In genomic region chr1:74205881-74206280, GRCm38 (mm10) we compare ENCODE assay signal across 10 mouse cellular contexts. TPM values are rescaled to one million over a fixed set of nuclear protein-coding genes. Genes with fewer than 3 reads are reported as not detected.
DNase-seq lines count a peak whose midpoint lies in the region; ATAC-seq and TF ChIP-seq lines count a peak whose summit lies in the region.
"Had no signal": no experiment of that assay in that cellular context is flagged by ENCODE, and none has a peak within 500 bp of the region (broad histone marks: within the 10 kb centered on the region; RNA-seq: fewer than 3 reads in every experiment).

No protein-coding gene starts in this region.

- H3K4me2 ChIP-seq in hindbrain, postnatal 0 days (ENCODE audit: low read depth, low read length): no peak overlapping the region
- H3K4me2 ChIP-seq: heart, embryonic 15.5 days; neural tube, embryonic 12.5 days had no signal

- H3K36me3 ChIP-seq in liver, adult 2 months (ENCODE audit: control insufficient read depth, insufficient read depth, low read length): no peaks in the 10 kb centered on the region
- H3K36me3 ChIP-seq in hindbrain, postnatal 0 days (ENCODE audit: insufficient read depth, low read length): no peaks in the 10 kb centered on the region
- H3K36me3 ChIP-seq: heart, embryonic 15.5 days; neural tube, embryonic 12.5 days had no signal

- no peaks in the 10 kb centered on the region for H3K79me2 ChIP-seq in liver, adult 2 months (ENCODE audit: control insufficient read depth, insufficient read depth, low read length)

- H3K4me3 ChIP-seq in liver, adult 2 months (ENCODE audit: insufficient read depth, low read depth, low read length): no peak overlapping the region
- no peak overlapping the region for H3K4me3 ChIP-seq in hindbrain, postnatal 0 days (ENCODE audit: low read length)
- H3K4me3 ChIP-seq: heart, embryonic 15.5 days; neural tube, embryonic 12.5 days had no signal

- peak; percentile 58 for DNase-seq in adrenal gland, postnatal 14 days
- no peak for DNase-seq in adrenal gland, adult 8-10 months
- DNase-seq in liver, adult 2 months (ENCODE audit: extremely low read depth, low read depth, low spot score): peak; percentile 52
- no peak for DNase-seq in liver
- DNase-seq in c-Kit-positive CD71-positive TER-119-positive erythroid progenitor cells, embryonic 14.5 days (ENCODE audit: low spot score): peak; percentile 53
- DNase-seq in hindbrain, postnatal 0 days (ENCODE audit: low spot score): peak; percentile 58
- peak; percentile 61 for DNase-seq in mesoderm, embryonic 11.5 days (ENCODE audit: low read depth, low spot score)
- DNase-seq in layer of hippocampus, adult 9-11 months: no peak

- ATAC-seq in hindbrain, postnatal 0 days: no peak

- H3K4me1 ChIP-seq in liver, adult 2 months (ENCODE audit: control insufficient read depth, insufficient read depth, low read length): no peaks in the 10 kb centered on the region
- H3K4me1 ChIP-seq in hindbrain, postnatal 0 days (ENCODE audit: insufficient read depth, low read length): no peaks in the 10 kb centered on the region
- H3K4me1 ChIP-seq: heart, embryonic 15.5 days; neural tube, embryonic 12.5 days had no signal

- H3K27me3 ChIP-seq in liver, adult 2 months (ENCODE audit: control insufficient read depth, insufficient read depth, low read length): no peaks in the 10 kb centered on the region
- no peaks in the 10 kb centered on the region for H3K27me3 ChIP-seq in hindbrain, postnatal 0 days (ENCODE audit: insufficient read depth, low read length)
- H3K27me3 ChIP-seq: heart, embryonic 15.5 days; neural tube, embryonic 12.5 days had no signal

- H3K27ac ChIP-seq in liver, adult 2 months (replicated peaks; ENCODE audit: insufficient read depth, low read depth, low read length): no peak overlapping the region
- H3K27ac ChIP-seq in hindbrain, postnatal 0 days: no peak overlapping the region
- H3K27ac ChIP-seq: heart, embryonic 15.5 days; neural tube, embryonic 12.5 days had no signal

- WGBS in liver, adult 2 months: 39% methylated on average over 7 of the region's 7 CpGs
- WGBS in hindbrain, postnatal 0 days: 68% methylated on average over 7 of the region's 7 CpGs

- no peak for TF ChIP-seq POLR2A in liver, adult 2 months (IDR thresholded peaks at IDR 0.05; ENCODE audit: extremely low read depth, insufficient read depth, low read length)

- H3K9ac ChIP-seq in liver, adult 2 months (ENCODE audit: low read depth, low read length): no peak overlapping the region
- no peak overlapping the region for H3K9ac ChIP-seq in hindbrain, postnatal 0 days (replicated peaks; ENCODE audit: low read length)
- H3K9ac ChIP-seq: heart, embryonic 15.5 days; neural tube, embryonic 12.5 days had no signal

- H3K9me3 ChIP-seq in hindbrain, postnatal 0 days (ENCODE audit: low read length): no peaks in the 10 kb centered on the region
- H3K9me3 ChIP-seq: heart, embryonic 15.5 days; neural tube, embryonic 12.5 days had no signal

- TF ChIP-seq CTCF in liver, adult 2 months (IDR thresholded peaks at IDR 0.05; ENCODE audit: low read depth, low read length): peak; percentile 48
- TF ChIP-seq CTCF in hindbrain, postnatal 0 days (IDR thresholded peaks at IDR 0.05; ENCODE audit: low read depth): peak; percentile 83

RNA-seq across cellular contexts. Expression of gene Cxcr1, which starts 11.4 kb away (rescaled TPM):
- not detected in 2 replicates for total RNA-seq in adrenal gland, postnatal 14 days (2021)
- total RNA-seq in adrenal gland, adult 8-10 months (2022): under 1 TPM in 1 of 4 experiments, not detected in 3; 0.27 TPM
- total RNA-seq in liver, adult 2 months (2014; rRNA removed): not detected in 2 replicates
- not detected in 2 replicates for polyA plus RNA-seq in liver, adult 2 months (2012; rRNA removed)
- total RNA-seq in hindbrain, postnatal 0 days (2014; rRNA removed): not detected in 2 replicates
- not detected in 2 replicates for polyA plus RNA-seq in hindbrain, postnatal 0 days (2015; fragmentation: Nextera tagmentation; extraction: Ambion mirVana)
- polyA plus RNA-seq: heart, embryonic 15.5 days; neural tube, embryonic 12.5 days had no signal

RNA-seq across cellular contexts. Expression of gene Arpc2, which starts 30.0 kb away (rescaled TPM):
- total RNA-seq in adrenal gland, postnatal 14 days (2021): 177 and 194 TPM in 2 replicates
- 100 to 1,000 TPM; 171 to 184 (median 181) TPM for total RNA-seq in adrenal gland, adult 8-10 months (2022)
- 83.4 and 96.3 TPM in 2 replicates for total RNA-seq in liver, adult 2 months (2014; rRNA removed)
- polyA plus RNA-seq in liver, adult 2 months (2012; rRNA removed): 59.2 and 70.5 TPM in 2 replicates
- 108 and 131 TPM in 2 replicates for total RNA-seq in hindbrain, postnatal 0 days (2014; rRNA removed)
- 414 and 417 TPM in 2 replicates for polyA plus RNA-seq in hindbrain, postnatal 0 days (2015; fragmentation: Nextera tagmentation; extraction: Ambion mirVana)

RNA-seq across cellular contexts. Expression of gene Cxcr2, which starts 52.1 kb away (rescaled TPM):
- total RNA-seq in adrenal gland, postnatal 14 days (2021): 0.19 and 1.8 TPM in 2 replicates
- under 1 TPM in 1 of 4 experiments, not detected in 3; 0.10 TPM for total RNA-seq in adrenal gland, adult 8-10 months (2022)
- 0.07 TPM in 1 of 2 replicates, not detected in the other for total RNA-seq in liver, adult 2 months (2014; rRNA removed)
- polyA plus RNA-seq in liver, adult 2 months (2012; rRNA removed): 0.13 and 0.15 TPM in 2 replicates
- 0.52 TPM in 1 of 2 replicates, not detected in the other for total RNA-seq in hindbrain, postnatal 0 days (2014; rRNA removed)
- polyA plus RNA-seq in hindbrain, postnatal 0 days (2015; fragmentation: Nextera tagmentation; extraction: Ambion mirVana): 0.05 and 0.18 TPM in 2 replicates

Comparison
In these comparisons a context has a peak if more than half of its experiments do, and no peak if none do; other contexts are left out.
1. DNase-seq: peak in adrenal gland, postnatal 14 days (single experiment), liver, adult 2 months (single experiment), c-Kit-positive CD71-positive TER-119-positive erythroid progenitor cells, embryonic 14.5 days (single experiment), hindbrain, postnatal 0 days (single experiment) and mesoderm, embryonic 11.5 days (single experiment); none in adrenal gland, adult 8-10 months (single experiment), liver (single experiment) and layer of hippocampus, adult 9-11 months (single experiment).